Mouse (Mus musculus) lung, adult 2 months (tissue): ENCODE measurements around the gene Nme4.

Experiments
- CTCF ChIP-seq: fragments of 200-500 bp; IDR thresholded peaks from 2 replicates; pipeline ENCODE4 v1.5.1; 2011; ENCODE audit warnings: mild to moderate bottlenecking, low read length, control low read depth; ENCODE audit not compliant: insufficient read depth
- POLR2A ChIP-seq: fragments of 200-500 bp; IDR thresholded peaks from 2 replicates; pipeline ENCODE4 v1.6.1; 2011; ENCODE audit warnings: low read depth, mild to moderate bottlenecking, control low read depth, low read length, borderline replicate concordance; ENCODE audit errors: extremely low read depth

DNA sequence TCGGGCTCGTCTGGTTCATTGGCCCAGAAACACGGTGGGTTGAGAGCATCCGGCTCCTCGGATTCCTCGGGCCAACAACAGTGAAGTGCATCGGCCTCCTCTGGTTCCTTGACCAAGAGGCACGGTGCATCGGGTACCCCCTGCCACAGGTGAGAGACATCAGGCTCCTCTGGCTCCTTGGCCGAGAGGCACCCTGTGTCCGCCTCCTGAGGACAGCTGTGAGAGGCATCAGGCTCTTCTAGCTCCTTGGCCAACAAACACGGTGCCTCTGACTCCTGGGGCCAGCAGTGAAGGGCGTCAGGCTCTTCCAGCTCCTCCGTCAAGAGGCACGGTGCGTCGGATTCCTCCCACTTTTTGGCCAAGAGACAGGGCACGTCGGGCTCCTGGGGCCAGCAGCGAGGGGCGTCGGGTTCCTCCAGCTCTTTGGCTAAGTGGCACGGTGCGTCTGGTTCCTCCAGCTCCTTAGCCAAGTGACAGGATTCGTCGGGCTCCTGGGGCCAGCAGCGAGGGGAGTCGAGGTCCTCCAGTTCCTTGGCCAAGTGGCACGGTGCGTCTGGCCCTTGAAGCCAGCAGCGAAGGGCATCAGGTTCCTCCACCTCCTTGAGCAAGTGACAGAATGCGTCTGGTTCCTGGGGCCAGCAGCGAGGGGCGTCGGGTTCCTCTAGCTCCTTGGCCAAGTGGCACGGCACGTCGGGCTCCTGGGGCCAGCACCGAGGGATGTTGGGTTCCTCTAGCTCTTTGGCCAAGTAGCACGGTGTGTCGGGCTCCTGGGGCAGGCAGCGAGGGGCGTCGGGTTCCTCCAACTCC lies 27.2 kb downstream of the Nme4 start:
- TF ChIP-seq CTCF (no peak), POLR2A (no peak)
